Mouse (Mus musculus) kidney, embryonic 14.5 days (tissue): ENCODE data around the gene Stpg3. TPM values are rescaled to one million over a fixed set of nuclear protein-coding genes. Genes with fewer than 3 reads are reported as not detected.
A peak's percentile ranks its signal among the peaks of the same experiment; 100 is the strongest.
"Not testable (repeated sequence)": the region's sequence is repeated elsewhere in the genome, so short reads cannot be mapped to it uniquely, and the experiment has no call there.

ENCODE experiments used
- ATAC-seq: fragments of 200-750 bp; cut with Nextera tagmentation; 2 replicates; pipeline ENCODE4 v1.8.0; 2017; ENCODE audit warnings: moderate number of reproducible peaks, mild to moderate bottlenecking, moderate TSS enrichment, moderate library complexity; ENCODE audit not compliant: low FRiP score, low TSS enrichment
- H3K27ac ChIP-seq: fragments of 300-500 bp; sonication (generic); 2 replicates; pipeline ENCODE4 v1.5.1; 2014; ENCODE audit warnings: low read depth, mild to moderate bottlenecking, low read length, moderate library complexity, mixed read lengths
- H3K27me3 ChIP-seq: fragments of 300-500 bp; sonication (generic); 2 replicates; pipeline ENCODE4 v1.6.1; 2014; ENCODE audit warnings: mild to moderate bottlenecking, low read length; ENCODE audit not compliant: control insufficient read depth, insufficient read depth
- H3K36me3 ChIP-seq: fragments of 300-500 bp; sonication (generic); 2 replicates; pipeline ENCODE4 v1.6.1; 2014; ENCODE audit warnings: low read length, mixed read lengths; ENCODE audit not compliant: control insufficient read depth, insufficient read depth
- H3K4me1 ChIP-seq: fragments of 300-500 bp; sonication (generic); 2 replicates; pipeline ENCODE4 v1.6.1; 2014; ENCODE audit warnings: low read length, mixed read lengths; ENCODE audit not compliant: control insufficient read depth, insufficient read depth
- H3K4me2 ChIP-seq: fragments of 300-500 bp; sonication (generic); replicated peaks from 2 replicates; pipeline ENCODE4 v1.6.1; 2014; ENCODE audit warnings: low read depth, mild to moderate bottlenecking, low read length
- H3K4me3 ChIP-seq: fragments of 300-500 bp; sonication (generic); 2 replicates; pipeline ENCODE4 v1.5.1; 2014; ENCODE audit warnings: mild to moderate bottlenecking, low read length
- H3K9ac ChIP-seq: fragments of 300-500 bp; sonication (generic); 2 replicates; pipeline ENCODE4 v1.6.1; 2014; ENCODE audit warnings: low read depth, mild to moderate bottlenecking, low read length, moderate library complexity
- H3K9me3 ChIP-seq: fragments of 300-500 bp; sonication (generic); 2 replicates; pipeline ENCODE4 v1.6.1; 2016; ENCODE audit warnings: low read length; ENCODE audit not compliant: control insufficient read depth
- WGBS: fragments of 180-500 bp; shearing (Covaris S2); extraction: QIAGEN DNeasy Blood & Tissue Kit; methylation state at CpG from one replicate; pipeline ENCODE4 v1.1.7; 2014; 5-methylcytosine and 5-hydroxymethylcytosine counted together
- polyA plus RNA-seq: library from polyadenylated mRNA; unstranded; fragments of >200 nt; fragmentation: Nextera tagmentation; extraction: Ambion mirVana; gene quantifications from 2 replicates; pipeline ENCODE4 v1.2.1, GENCODE M21; 2014

The Stpg3 gene
- polyA plus RNA-seq: 0.49 and 0.54 TPM in 2 replicates

DNA sequence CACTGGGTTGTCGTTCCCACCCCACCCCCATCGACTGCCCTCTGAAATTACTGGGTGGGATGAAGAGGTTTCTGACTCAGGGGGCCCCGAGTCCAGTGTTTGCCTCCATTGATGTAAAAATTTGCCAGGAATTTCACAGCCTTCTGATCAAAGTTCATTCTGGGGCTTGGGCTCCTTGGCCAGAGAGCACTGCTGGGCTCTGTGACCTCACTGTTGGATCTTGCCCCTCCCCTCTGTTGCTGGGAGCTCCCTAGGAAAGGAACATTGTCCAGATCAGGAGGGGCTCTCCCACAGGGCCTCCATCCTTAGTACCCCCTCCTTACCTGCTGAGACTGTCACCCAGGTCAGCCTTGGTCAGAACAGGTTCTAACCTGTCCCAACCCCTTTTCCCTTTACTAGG lies at the start of gene Stpg3:
Gene Stpg3 (minus strand): TSS at position 194 of the 400 bp plus-strand sequence.
- peaks cover 10% of the 10 kb centered on the region for H3K4me1 ChIP-seq
- H3K9ac ChIP-seq: no peak within 1 kb of the TSS
- H3K27ac ChIP-seq: no peak within 1 kb of the TSS
- H3K4me3 ChIP-seq: no peak within 1 kb of the TSS
- no peaks in the 10 kb centered on the region for H3K27me3 ChIP-seq
- no peaks in the 10 kb centered on the region for H3K9me3 ChIP-seq
- H3K4me2 ChIP-seq: no peak within 1 kb of the TSS
- no peak for ATAC-seq
- no peaks in the 10 kb centered on the region for H3K36me3 ChIP-seq
- 55% methylated on average over 3 of the region's 3 CpGs for WGBS

DNA sequence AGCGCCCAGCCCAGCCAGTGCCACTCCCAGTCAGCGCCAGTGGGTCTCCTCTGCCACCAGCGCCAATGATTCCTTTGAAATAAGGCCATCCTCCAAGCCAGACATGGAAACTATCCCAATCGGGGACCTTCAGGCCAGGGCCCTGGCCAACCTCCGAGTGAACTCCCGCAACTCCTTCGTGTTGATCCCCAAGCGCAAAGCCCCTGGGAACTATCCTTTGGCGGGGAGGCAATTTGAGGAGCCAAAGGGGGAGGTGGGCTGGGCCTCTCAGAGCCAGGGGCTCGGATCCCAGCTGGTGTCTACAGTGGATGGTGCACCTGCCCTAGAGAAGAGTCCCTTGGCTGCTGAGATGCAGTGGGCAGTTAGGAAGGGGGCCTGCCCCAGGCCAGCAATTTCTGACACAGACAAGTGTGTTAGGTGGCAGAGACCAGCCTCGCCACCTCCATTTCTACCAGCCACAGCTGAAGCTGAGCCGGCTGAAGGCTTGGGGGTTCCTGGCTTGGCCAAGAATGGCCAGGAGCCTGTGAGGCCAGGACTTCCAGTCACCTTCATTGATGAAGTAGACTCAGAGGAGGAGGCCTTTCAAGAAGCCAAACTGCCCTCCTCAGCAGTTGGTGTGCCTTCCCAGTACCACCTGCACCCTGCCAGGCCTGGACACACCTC lies 49.3 kb upstream of the Stpg3 start:
- Histone ChIP-seq H3K36me3 (peaks cover under 1% of the 10 kb centered on the region), H3K27ac (no peak overlapping the region), H3K9ac (peak overlapping the region; percentile 66), H3K4me3 (peak overlapping the region; percentile 78), H3K4me2 (peak overlapping the region; percentile 99), H3K4me1 (peaks cover 14% of the 10 kb centered on the region), H3K27me3 (peaks cover 14% of the 10 kb centered on the region), H3K9me3 (no peaks in the 10 kb centered on the region)
- no peak for ATAC-seq
- 19% methylated on average over 12 of the region's 12 CpGs for WGBS

DNA sequence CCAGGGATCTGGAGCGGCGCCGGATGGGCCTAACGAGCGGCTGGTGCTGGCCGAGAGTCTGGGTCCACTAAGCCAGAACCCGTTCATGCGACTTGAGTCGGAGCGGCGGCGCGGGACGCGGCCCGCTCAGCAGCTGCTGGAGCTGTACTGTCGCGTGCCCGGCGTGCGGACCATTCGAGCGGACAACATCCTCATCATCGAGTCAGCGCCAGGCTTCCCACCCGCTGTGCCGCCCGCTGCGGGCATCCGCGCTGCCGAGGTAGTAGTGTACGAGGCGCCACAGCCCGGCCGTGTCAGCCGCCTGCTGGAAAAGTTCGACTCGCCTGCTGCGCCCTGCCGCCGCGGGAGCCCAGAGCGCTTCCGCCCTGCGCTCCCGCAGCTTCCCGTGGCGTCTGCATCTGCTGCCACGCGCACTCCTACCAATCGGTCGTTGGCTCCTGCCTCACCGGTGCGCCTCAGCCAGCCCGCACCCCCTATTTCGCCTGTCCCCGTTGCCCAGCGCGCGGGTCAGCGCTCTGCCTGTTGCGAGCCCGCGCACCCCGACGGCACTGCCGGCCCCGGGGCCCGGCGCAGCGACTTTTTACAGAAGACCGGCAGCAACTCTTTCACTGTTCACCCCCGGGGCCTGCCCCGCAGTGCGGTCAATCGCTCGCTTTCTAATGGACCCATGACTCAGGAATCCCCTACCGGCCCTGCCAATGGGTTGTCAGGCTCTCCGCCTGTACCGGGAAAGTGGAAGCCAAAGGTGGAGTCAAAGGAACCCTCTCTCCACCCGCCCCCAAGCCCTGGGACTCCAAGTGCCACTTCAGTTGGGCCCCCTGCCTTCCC lies 48.6 kb upstream of the Stpg3 start:
- Histone ChIP-seq H3K4me1 (peaks cover 14% of the 10 kb centered on the region), H3K4me3 (peak overlapping the region; percentile 78), H3K9ac (peak overlapping the region; percentile 66), H3K36me3 (no peaks in the 10 kb centered on the region), H3K27ac (no peak overlapping the region), H3K4me2 (peak overlapping the region; percentile 99), H3K27me3 (peaks cover 14% of the 10 kb centered on the region), H3K9me3 (no peaks in the 10 kb centered on the region)
- WGBS: under 1% methylated on average over 73 of the region's 82 CpGs
- ATAC-seq: peak; percentile 16

DNA sequence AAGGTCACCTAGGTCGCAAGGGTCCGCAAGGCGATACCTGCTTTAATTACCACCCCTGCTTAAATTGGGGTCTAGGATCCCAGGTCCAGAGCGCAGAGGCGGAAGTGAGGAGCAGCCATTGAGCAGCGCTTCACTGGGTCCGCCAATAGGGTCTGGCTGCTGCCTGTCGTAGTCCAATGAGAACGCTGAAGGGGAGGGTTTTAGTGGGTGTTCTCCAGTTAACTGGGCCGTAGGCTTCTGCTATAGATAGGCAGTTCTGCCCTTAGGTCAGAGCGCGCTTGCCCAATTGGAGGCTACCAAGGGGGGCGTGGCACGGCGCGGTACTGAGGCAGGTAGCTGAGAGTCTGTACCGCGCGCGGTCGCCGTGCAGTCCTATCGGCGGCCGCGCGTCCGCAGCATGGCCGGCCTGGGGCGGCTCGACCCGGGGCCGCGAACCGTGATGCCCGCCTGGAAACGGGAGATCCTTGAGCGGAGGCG lies 47.9 kb upstream of the Stpg3 start, which contains the start of gene Tprn:
Gene Tprn (plus strand): TSS at position 328 of the 477 bp plus-strand sequence.
- H3K4me2 ChIP-seq: peak within 1 kb of the TSS; percentile 99
- peaks cover 14% of the 10 kb centered on the region for H3K27me3 ChIP-seq
- H3K4me3 ChIP-seq: peak within 1 kb of the TSS; percentile 78
- ATAC-seq: peak; percentile 99
- H3K27ac ChIP-seq: no peak within 1 kb of the TSS; the same call in 1 of the 2 replicates
- no peaks in the 10 kb centered on the region for H3K36me3 ChIP-seq
- H3K9me3 ChIP-seq: no peaks in the 10 kb centered on the region
- under 1% methylated on average over 39 of the region's 39 CpGs for WGBS
- peaks cover 14% of the 10 kb centered on the region for H3K4me1 ChIP-seq
- H3K9ac ChIP-seq: peak within 1 kb of the TSS; percentile 66

DNA sequence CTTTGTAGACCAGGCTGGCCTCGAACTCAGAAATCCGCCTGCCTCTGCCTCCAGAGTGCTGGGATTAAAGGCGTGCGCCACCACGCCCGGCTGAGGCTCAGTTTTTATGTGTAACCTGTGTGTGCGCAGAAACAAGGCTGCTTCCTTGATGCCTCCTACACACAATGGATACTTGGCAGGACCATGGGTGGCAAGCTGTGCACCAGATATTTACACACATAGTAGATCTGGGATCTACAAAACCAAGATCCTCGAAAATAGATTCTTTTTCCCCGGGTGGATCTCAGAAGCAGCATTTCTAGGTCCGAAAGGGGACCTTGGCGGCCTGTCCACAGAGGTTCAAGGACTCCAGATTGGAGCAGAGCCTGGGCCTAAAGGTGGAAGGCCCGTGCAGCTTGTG lies 47.4 kb upstream of the Stpg3 start:
- Histone ChIP-seq H3K4me3 (peak overlapping the region; percentile 78), H3K9me3 (no peaks in the 10 kb centered on the region), H3K4me2 (peak overlapping the region; percentile 99), H3K36me3 (no peaks in the 10 kb centered on the region), H3K4me1 (peaks cover 14% of the 10 kb centered on the region), H3K27me3 (peaks cover 14% of the 10 kb centered on the region), H3K27ac (no peak overlapping the region; the same call in 1 of the 2 replicates), H3K9ac (peak overlapping the region; percentile 37; the same call in 1 of the 2 replicates)
- no peak; the same call in 1 of the 2 replicates for ATAC-seq
- 52% methylated on average over 12 of the region's 12 CpGs for WGBS

DNA sequence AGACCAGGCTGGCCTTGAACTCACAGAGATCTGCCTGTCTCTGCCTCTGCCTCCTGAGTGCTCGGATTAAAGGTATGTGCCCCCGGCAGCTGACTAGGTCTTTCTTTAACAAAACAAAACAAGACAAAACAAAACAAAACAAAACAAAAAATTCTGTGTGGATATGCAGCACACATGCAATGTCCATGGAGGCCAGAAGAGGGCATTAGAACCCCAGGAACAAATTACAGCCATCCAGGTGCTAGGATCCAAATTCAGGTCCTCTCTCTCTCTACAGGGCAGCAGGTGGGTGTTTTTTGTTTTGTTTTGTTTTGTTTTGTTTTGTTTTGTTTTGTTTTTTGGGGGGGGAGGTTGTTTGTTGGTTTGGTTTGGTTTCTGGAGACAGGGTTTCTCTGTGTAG lies 44.5 kb upstream of the Stpg3 start:
- no peak overlapping the region for H3K27ac ChIP-seq
- no peak overlapping the region for H3K4me2 ChIP-seq
- no peak overlapping the region for H3K9ac ChIP-seq
- ATAC-seq: no peak
- H3K4me1 ChIP-seq: peaks cover 18% of the 10 kb centered on the region
- H3K27me3 ChIP-seq: peaks cover 10% of the 10 kb centered on the region
- H3K9me3 ChIP-seq: no peaks in the 10 kb centered on the region
- no peaks in the 10 kb centered on the region for H3K36me3 ChIP-seq
- 64% methylated on average over 2 of the region's 2 CpGs for WGBS
- H3K4me3 ChIP-seq: no peak overlapping the region

DNA sequence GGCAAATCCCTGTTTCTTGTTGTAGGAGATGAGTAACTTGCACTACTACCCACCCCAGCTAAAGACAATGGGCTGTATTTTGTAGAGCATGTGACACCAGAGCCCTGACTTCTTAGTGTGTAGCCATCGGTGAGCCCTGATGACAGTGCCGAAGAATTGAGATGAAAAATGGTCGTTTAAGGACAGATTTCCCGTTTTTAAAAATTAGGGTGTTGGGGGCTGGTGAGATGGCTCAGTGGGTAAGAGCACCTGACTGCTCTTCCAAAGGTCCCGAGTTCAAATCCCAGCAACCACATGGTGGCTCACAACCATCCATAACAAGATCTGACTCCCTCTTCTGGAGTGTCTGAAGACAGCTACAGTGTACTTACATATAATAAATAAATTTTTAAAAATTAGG lies 42.8 kb upstream of the Stpg3 start:
- H3K36me3 ChIP-seq, H3K9ac ChIP-seq, H3K27ac ChIP-seq, ATAC-seq, H3K4me2 ChIP-seq, H3K4me3 ChIP-seq, H3K9me3 ChIP-seq, H3K27me3 ChIP-seq: not testable (repeated sequence)
- peaks cover 12% of the 10 kb centered on the region for H3K4me1 ChIP-seq
- WGBS: 87% methylated on average over 5 of the region's 5 CpGs

DNA sequence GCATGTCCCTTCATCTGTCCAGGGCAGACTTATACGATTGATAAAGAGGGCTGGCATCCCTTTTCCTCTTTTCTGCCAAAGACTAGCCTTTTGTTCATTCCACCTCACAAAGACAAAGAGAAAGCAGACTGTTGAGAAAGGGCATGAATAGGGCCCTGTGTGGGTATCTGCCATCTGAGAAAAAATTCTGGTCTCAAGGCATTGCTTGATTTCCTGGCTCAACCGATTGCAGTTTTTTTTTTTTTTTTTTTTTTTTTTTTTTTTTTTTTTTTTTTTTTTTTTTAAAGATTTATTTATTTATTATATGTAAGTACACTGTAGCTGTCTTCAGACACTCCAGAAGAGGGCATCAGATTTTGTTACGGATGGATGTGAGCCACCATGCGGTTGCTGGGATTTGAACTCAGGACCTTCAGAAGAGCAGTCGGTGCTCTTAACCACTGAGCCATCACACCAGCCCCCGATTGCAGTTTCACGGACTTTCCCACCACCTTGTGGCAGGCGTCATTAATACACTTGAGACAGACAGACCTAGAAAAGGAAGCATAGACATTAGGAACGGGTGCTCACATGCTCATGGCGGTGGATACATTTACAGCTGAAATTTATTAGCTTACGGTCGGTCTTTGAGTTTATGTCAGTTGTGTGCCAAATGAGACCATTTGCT lies 42.1 kb upstream of the Stpg3 start:
- peak overlapping the region; percentile 95 for H3K4me2 ChIP-seq
- not testable (repeated sequence) for H3K27me3 ChIP-seq, H3K27ac ChIP-seq, H3K36me3 ChIP-seq, H3K9me3 ChIP-seq, ATAC-seq
- peak overlapping the region; percentile 73; the same call in 1 of the 2 replicates for H3K9ac ChIP-seq
- 61% methylated on average over 10 of the region's 12 CpGs for WGBS
- peak overlapping the region; percentile 87 for H3K4me3 ChIP-seq
- peaks cover 12% of the 10 kb centered on the region for H3K4me1 ChIP-seq
